Mouse (Mus musculus) frontal cortex, postnatal 25 days (tissue): Measurements from ENCODE around the gene Spink4.

Source experiments
- DNase-seq, 2 experiments: peaks; one replicate each; pipeline ENCODE4 v3.0.0; 2022; ENCODE audit warnings: low spot score in 2 of 2

Spink4 gene

GRCm38 (mm10) chr4:40919785-40920184, at the start of gene Spink4:
Gene Spink4, plus strand, starts transcription at chr4:40920052.
- no peak for DNase-seq

GRCm38 (mm10) chr4:40870206-40870605, 49.6 kb upstream of the Spink4 start:
- DNase-seq, result no peak

- no peak for DNase-seq
These were observed 47.7 kb upstream of the Spink4 start for GRCm38 (mm10) chr4:40872129-40872528.

- DNase-seq, result no peak
These were observed 46.5 kb upstream of the Spink4 start for GRCm38 (mm10) chr4:40873320-40873719.

- DNase-seq, result no peak
These were observed 45.7 kb upstream of the Spink4 start for GRCm38 (mm10) chr4:40874151-40874600.

- no peak for DNase-seq
These were observed 44.9 kb upstream of the Spink4 start for GRCm38 (mm10) chr4:40874794-40875552.

GRCm38 (mm10) chr4:40875842-40876241, 44.0 kb upstream of the Spink4 start:
- DNase-seq, result peak; percentile 52 to 67

GRCm38 (mm10) chr4:40876814-40877371, 43.0 kb upstream of the Spink4 start:
- no peak for DNase-seq

GRCm38 (mm10) chr4:40877528-40877927, 42.3 kb upstream of the Spink4 start:
- DNase-seq, result no peak

- DNase-seq, result no peak
These were observed 36.7 kb upstream of the Spink4 start for GRCm38 (mm10) chr4:40883200-40883599.

- DNase-seq, result no peak
These were observed 35.3 kb upstream of the Spink4 start for GRCm38 (mm10) chr4:40884282-40885165.

GRCm38 (mm10) chr4:40885166-40885525, 34.7 kb upstream of the Spink4 start:
- DNase-seq, result no peak

GRCm38 (mm10) chr4:40885883-40886282, 34.0 kb upstream of the Spink4 start:
- no peak for DNase-seq

GRCm38 (mm10) chr4:40888839-40889238, 31.0 kb upstream of the Spink4 start:
- no peak for DNase-seq

GRCm38 (mm10) chr4:40889252-40889651, 30.6 kb upstream of the Spink4 start:
- no peak for DNase-seq

- DNase-seq, result no peak
These were observed 29.9 kb upstream of the Spink4 start for GRCm38 (mm10) chr4:40889983-40890382.

GRCm38 (mm10) chr4:40891206-40891605, 28.6 kb upstream of the Spink4 start:
- DNase-seq, result no peak

- DNase-seq, result no peak
These were observed 24.7 kb upstream of the Spink4 start for GRCm38 (mm10) chr4:40895118-40895517.

GRCm38 (mm10) chr4:40895646-40896045, 24.2 kb upstream of the Spink4 start:
- no peak for DNase-seq

- no peak for DNase-seq
These were observed 21.3 kb upstream of the Spink4 start for GRCm38 (mm10) chr4:40898476-40899044.

- DNase-seq, result no peak
These were observed 20.6 kb upstream of the Spink4 start for GRCm38 (mm10) chr4:40899264-40899663.

- DNase-seq, result no peak
These were observed 19.8 kb upstream of the Spink4 start for GRCm38 (mm10) chr4:40900071-40900470.
